Mouse (Mus musculus) kidney, postnatal 0 days (tissue): ENCODE data around the gene Smyd1. TPM values are rescaled to one million over a fixed set of nuclear protein-coding genes. Genes with fewer than 3 reads are reported as not detected.
A peak's percentile ranks its signal among the peaks of the same experiment; 100 is the strongest.

Experiments
- ATAC-seq: fragments of 200-750 bp; cut with Nextera tagmentation; replicated peaks from 2 replicates; pipeline ENCODE4 v1.8.0; 2017; ENCODE audit warnings: low read depth, moderate number of reproducible peaks, moderate TSS enrichment, moderate library complexity; ENCODE audit not compliant: low FRiP score
- DNase-seq: peaks from one replicate; pipeline ENCODE4 v3.0.0-alpha.2; 2016; ENCODE audit warnings: low spot score
- H3K27ac ChIP-seq: fragments of 300-500 bp; sonication (generic); 2 replicates; pipeline ENCODE4 v1.5.1; 2014; ENCODE audit warnings: mild to moderate bottlenecking
- H3K27me3 ChIP-seq: fragments of 300-500 bp; sonication (generic); 2 replicates; pipeline ENCODE4 v1.6.1; 2014; ENCODE audit warnings: low read length, mixed read lengths; ENCODE audit not compliant: insufficient read depth
- H3K36me3 ChIP-seq: fragments of 300-500 bp; sonication (generic); 2 replicates; pipeline ENCODE4 v1.6.1; 2014; ENCODE audit warnings: low read length, mixed read lengths; ENCODE audit not compliant: insufficient read depth
- H3K4me1 ChIP-seq: fragments of 300-500 bp; sonication (generic); replicated peaks from 2 replicates; pipeline ENCODE4 v1.6.1; 2014; ENCODE audit warnings: antibody characterized with exemption, low read length, mixed read lengths; ENCODE audit not compliant: insufficient read depth
- H3K4me2 ChIP-seq: fragments of 300-500 bp; sonication (generic); 2 replicates; pipeline ENCODE4 v1.6.1; 2014; ENCODE audit warnings: mild to moderate bottlenecking, low read length, moderate library complexity, mixed read lengths
- H3K4me3 ChIP-seq: fragments of 300-500 bp; sonication (generic); replicated peaks from 2 replicates; pipeline ENCODE4 v1.5.1; 2014; ENCODE audit warnings: low read depth, low read length
- H3K9ac ChIP-seq: fragments of 300-500 bp; sonication (generic); 2 replicates; pipeline ENCODE4 v1.6.1; 2014; ENCODE audit warnings: low read depth, low read length
- H3K9me3 ChIP-seq: fragments of 300-500 bp; sonication (generic); replicated peaks from 2 replicates; pipeline ENCODE4 v1.6.1; 2016; ENCODE audit warnings: low read length, inconsistent platforms, mixed read lengths
- CTCF ChIP-seq: IDR thresholded peaks from 2 replicates; pipeline ENCODE4 v1.5.1; 2016; ENCODE audit warnings: antibody characterized with exemption, low read depth, mild to moderate bottlenecking, moderate library complexity
- WGBS: fragments of 180-500 bp; shearing (Covaris S2); extraction: QIAGEN DNeasy Blood & Tissue Kit; methylation state at CpG from one replicate; pipeline ENCODE4 v1.1.7; 2014; 5-methylcytosine and 5-hydroxymethylcytosine counted together
- polyA plus RNA-seq: library from polyadenylated mRNA; unstranded; fragments of >200 nt; fragmentation: Nextera tagmentation; extraction: Ambion mirVana; gene quantifications from 2 replicates; pipeline ENCODE4 v1.2.1, GENCODE M21; 2015

Gene Smyd1
- polyA plus RNA-seq, 1 experiment from 2014 or later = 0.12 TPM

- H3K27me3 ChIP-seq = no peaks in the 10 kb centered on the region
- no peaks in the 10 kb centered on the region for H3K4me1 ChIP-seq
- H3K4me3 ChIP-seq = no peak overlapping the region
- DNase-seq (peak; percentile 36), ATAC-seq (peak; percentile 29; the same call in 1 of the 2 replicates)
- no peak overlapping the region for H3K4me2 ChIP-seq
- TF ChIP-seq CTCF = no peak
- H3K9me3 ChIP-seq = no peaks in the 10 kb centered on the region
- H3K9ac ChIP-seq = no peak overlapping the region
- H3K36me3 ChIP-seq = no peaks in the 10 kb centered on the region
- 0 out of 2 replicates have a peak overlapping the region, but pooled peaks have one; percentile 8 for H3K27ac ChIP-seq
- WGBS = 13% methylated on average over 7 of the region's 7 CpGs
These were observed 94.8 kb downstream of the Smyd1 start for GRCm38 (mm10) chr6:71227157-71227770.

GRCm38 (mm10) chr6:71226544-71226943 is 95.5 kb downstream of the Smyd1 start:
- no peak overlapping the region for H3K4me2 ChIP-seq
- H3K4me3 ChIP-seq = no peak overlapping the region
- H3K9ac ChIP-seq = no peak overlapping the region
- DNase-seq (no peak), ATAC-seq (no peak)
- 45% methylated on average over 6 of the region's 6 CpGs for WGBS
- no peak overlapping the region for H3K27ac ChIP-seq
- H3K27me3 ChIP-seq = no peaks in the 10 kb centered on the region
- H3K4me1 ChIP-seq = no peaks in the 10 kb centered on the region
- H3K9me3 ChIP-seq = no peaks in the 10 kb centered on the region
- no peak for TF ChIP-seq CTCF
- H3K36me3 ChIP-seq = no peaks in the 10 kb centered on the region

- no peak overlapping the region for H3K27ac ChIP-seq
- H3K27me3 ChIP-seq = no peaks in the 10 kb centered on the region
- TF ChIP-seq CTCF = no peak
- ATAC-seq (peak; percentile 43; the same call in 1 of the 2 replicates), DNase-seq (peak; percentile 69)
- H3K36me3 ChIP-seq = no peaks in the 10 kb centered on the region
- H3K9ac ChIP-seq = no peak overlapping the region
- WGBS = 49% methylated on average over 3 of the region's 3 CpGs
- no peaks in the 10 kb centered on the region for H3K4me1 ChIP-seq
- no peak overlapping the region for H3K4me3 ChIP-seq
- no peaks in the 10 kb centered on the region for H3K9me3 ChIP-seq
- H3K4me2 ChIP-seq = no peak overlapping the region
These were observed 97.7 kb downstream of the Smyd1 start for GRCm38 (mm10) chr6:71224184-71224943.

GRCm38 (mm10) chr6:71221501-71221900 is 100.5 kb downstream of the Smyd1 start:
- Histone ChIP-seq H3K4me1 (no peaks in the 10 kb centered on the region), H3K27me3 (no peaks in the 10 kb centered on the region), H3K27ac (no peak overlapping the region), H3K9ac (no peak overlapping the region), H3K4me3 (no peak overlapping the region), H3K36me3 (no peaks in the 10 kb centered on the region), H3K9me3 (no peaks in the 10 kb centered on the region), H3K4me2 (no peak overlapping the region)
- ATAC-seq = no peak
- WGBS = 88% methylated on average over 4 of the region's 4 CpGs
- no peak for TF ChIP-seq CTCF
- no peak for DNase-seq

- Histone ChIP-seq H3K4me3 (no peak overlapping the region), H3K27me3 (no peaks in the 10 kb centered on the region), H3K9me3 (no peaks in the 10 kb centered on the region), H3K4me1 (no peaks in the 10 kb centered on the region), H3K27ac (no peak overlapping the region), H3K36me3 (no peaks in the 10 kb centered on the region), H3K4me2 (no peak overlapping the region), H3K9ac (no peak overlapping the region)
- 99% methylated on average over 3 of the region's 3 CpGs for WGBS
- ATAC-seq (no peak), DNase-seq (no peak)
- no peak for TF ChIP-seq CTCF
These were observed 109.6 kb downstream of the Smyd1 start for GRCm38 (mm10) chr6:71212471-71212870.

GRCm38 (mm10) chr6:71211917-71212316 is 110.1 kb downstream of the Smyd1 start:
- Histone ChIP-seq H3K4me2 (no peak overlapping the region), H3K27ac (no peak overlapping the region), H3K4me1 (no peaks in the 10 kb centered on the region), H3K9me3 (no peaks in the 10 kb centered on the region), H3K9ac (no peak overlapping the region), H3K27me3 (no peaks in the 10 kb centered on the region), H3K4me3 (no peak overlapping the region), H3K36me3 (no peaks in the 10 kb centered on the region)
- no peak for DNase-seq
- ATAC-seq = no peak
- no peak for TF ChIP-seq CTCF
- 64% methylated on average over 7 of the region's 7 CpGs for WGBS
